Mouse (Mus musculus): ENCODE measurements at regions not wholly inside any gene's neighbourhood (a gene's known extent, or its start where the extent isn't known, plus 50 kb on each side); places are given as distances from the start of the nearest gene placed in this dataset.
"Not testable (repeated sequence)": the region's sequence is repeated elsewhere in the genome, so short reads cannot be mapped to it uniquely, and the experiment has no call there.

- no peak for DNase-seq (ENCODE audit: low spot score)
These were observed 142.0 kb upstream of the Cntnap4 start for GRCm38 (mm10) chr8:112427721-112428389.

- DNase-seq (ENCODE audit: low spot score) = no peak
These were observed 157.9 kb upstream of the Cntnap4 start for GRCm38 (mm10) chr8:112411968-112412367.

- no peak for DNase-seq (ENCODE audit: low spot score)
These were observed 158.6 kb upstream of the Cntnap4 start for GRCm38 (mm10) chr8:112411213-112411612.

DNA sequence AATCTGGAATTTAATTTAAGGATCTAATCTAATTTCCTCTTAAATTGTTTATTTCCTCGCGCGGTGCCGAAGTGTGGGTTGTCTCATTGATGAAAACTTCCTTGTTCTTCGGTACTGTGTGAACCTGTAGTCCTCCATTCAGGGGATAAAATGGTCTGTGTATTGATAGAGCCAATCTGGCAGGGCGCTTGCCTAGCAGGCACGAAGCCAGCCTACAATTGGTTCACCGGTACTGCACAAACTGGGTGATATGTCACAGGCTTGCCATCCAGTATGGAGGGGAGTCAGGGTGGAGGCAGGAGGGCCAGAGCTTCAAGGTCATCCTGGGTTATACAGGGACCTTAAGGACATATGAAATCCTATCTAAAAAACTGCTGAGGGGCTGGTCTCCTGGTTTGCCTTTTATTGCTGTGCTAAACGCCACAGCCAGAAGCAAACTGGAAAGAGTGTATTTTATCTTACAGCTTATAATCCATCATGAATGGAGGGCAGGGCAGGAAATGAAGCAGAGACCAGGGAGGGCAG is 161.6 kb upstream of the Cntnap4 start:
- DNase-seq (ENCODE audit: low spot score) = no peak

DNA sequence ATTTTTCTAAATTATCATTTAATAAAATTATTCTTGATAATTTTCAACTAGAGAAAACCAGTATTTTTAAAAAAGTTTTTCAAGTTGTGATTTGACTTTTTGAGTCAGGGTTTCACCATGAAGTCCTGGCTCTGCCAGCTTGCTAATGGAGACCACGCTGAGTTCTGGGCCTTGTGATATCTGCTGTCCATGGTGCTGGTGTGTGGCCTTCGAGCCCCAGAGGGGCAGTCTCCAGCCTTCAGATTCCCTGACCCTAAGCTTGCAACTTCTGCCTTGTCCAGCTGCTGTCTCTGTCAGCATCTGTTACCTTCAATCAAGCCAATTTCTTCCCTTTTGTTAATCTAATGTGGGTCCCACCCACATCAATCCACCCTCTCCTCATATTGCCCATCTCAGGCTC is 165.8 kb upstream of the Cntnap4 start:
- no peak for DNase-seq (ENCODE audit: low spot score)

- no peak for DNase-seq (ENCODE audit: low spot score)
These were observed 172.4 kb upstream of the Cntnap4 start for GRCm38 (mm10) chr8:112397438-112397837.

DNA sequence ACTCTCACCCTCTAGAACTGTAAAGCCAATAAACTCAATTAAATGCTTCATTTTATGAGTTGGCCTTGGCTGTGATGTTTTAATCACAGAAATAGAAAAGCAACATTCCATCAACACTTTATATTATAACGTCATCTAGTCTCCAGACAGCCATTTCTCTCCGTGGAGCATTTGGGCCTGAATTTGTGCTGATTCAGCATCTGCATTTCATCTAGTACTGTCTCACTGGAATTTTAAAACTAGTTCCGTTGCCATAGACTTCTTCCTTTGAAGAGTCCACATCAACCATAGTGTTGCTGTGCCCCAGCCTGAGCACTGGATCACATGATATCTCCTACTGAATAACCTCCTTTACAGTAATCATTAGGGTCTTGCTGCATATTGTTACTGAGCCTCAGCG is 179.7 kb upstream of the Cntnap4 start:
- DNase-seq (ENCODE audit: low spot score) = no peak

- DNase-seq (ENCODE audit: low spot score) = no peak
These were observed 221.5 kb upstream of the Cntnap4 start for GRCm38 (mm10) chr8:112348323-112348722.

DNA sequence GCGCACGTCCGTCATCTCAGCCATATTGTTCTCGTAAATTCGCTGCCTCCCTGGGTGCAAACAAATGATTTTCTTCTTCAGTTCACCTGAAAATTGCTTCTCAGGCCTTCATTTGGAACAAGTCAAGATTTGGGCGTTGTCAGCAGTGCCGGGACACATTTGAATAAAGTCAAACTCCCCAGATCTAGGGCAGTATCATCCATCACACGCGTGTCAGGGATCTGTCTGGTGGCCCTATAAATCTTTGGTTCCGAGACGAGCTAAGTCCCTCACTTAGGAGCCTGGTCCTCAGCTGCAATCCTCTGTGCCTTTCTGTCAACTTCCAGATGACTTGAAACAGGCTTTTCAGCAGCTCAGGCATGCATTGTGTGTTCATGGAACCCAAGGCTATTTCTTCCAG is 236.7 kb upstream of the Cntnap4 start:
- no peak for DNase-seq (ENCODE audit: low spot score)

DNA sequence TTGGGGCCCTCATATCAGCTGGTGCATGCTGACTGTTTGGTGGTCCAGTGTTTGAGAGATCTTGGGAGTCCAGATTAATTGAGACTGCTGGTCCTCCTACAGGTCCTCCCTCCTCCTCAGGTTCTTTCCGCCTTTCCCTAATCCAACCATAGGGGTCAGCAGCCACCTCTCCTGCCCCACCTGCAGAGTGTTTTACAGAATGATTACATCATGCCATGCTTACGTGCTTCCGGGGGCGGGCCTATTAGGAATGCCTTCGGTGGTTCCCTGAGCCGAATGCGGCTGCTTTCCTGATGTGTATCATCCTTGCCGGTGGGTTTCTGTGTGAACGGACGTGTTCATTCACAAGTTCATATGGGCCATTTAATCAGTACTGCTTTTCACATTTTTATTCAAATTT is 237.8 kb upstream of the Cntnap4 start:
- DNase-seq (ENCODE audit: low spot score) = no peak

GRCm38 (mm10) chr8:112309816-112310215 is 260.0 kb upstream of the Cntnap4 start:
- no peak for DNase-seq (ENCODE audit: low spot score)

DNA sequence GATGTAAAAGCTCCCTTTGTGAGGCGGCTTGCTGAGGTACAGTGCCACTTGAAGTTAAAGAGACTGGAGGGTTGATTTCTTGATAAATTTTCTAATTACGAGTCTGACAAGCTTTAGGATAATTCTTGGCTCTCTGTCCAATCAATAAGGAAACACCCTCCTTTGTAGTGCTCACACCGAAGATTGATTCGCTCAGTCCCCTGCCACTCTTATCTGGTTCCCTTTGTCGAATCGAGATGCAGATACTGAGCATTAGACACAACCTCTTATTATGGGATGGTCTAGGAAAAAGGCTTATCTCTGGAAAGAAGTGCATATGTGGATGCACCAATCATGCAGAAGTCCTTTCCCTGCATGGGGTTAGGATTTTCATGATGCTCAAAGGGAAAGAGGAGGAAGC is 261.5 kb upstream of the Cntnap4 start:
- no peak for DNase-seq (ENCODE audit: low spot score)

- no peak for DNase-seq (ENCODE audit: low spot score)
These were observed 272.8 kb upstream of the Cntnap4 start for GRCm38 (mm10) chr8:112297021-112297420.

GRCm38 (mm10) chr8:112283316-112283715 is 268.5 kb upstream of the Gm6793 start:
- no peak for DNase-seq (ENCODE audit: low spot score)

DNA sequence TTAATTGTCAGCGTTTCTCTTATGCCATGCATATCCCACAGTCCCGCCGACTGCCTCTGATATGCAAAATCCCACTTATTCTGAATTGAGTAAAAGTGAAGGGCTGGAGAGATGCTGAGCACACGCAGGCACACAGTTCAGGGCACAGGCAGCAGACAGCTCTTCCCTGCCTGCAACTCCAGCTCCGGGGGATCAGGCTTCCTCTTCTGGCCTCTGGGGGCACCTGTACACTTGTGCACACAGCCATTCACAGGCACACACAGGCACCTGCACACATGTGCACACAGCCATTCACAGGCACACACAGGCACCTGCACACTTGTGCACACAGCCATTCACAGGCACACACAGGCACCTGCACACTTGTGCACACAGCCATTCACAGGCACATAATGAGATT is 254.8 kb upstream of the Gm6793 start:
- DNase-seq (ENCODE audit: low spot score) = no peak

GRCm38 (mm10) chr8:112269214-112269566 is 254.4 kb upstream of the Gm6793 start:
- no peak for DNase-seq (ENCODE audit: low spot score)

DNA sequence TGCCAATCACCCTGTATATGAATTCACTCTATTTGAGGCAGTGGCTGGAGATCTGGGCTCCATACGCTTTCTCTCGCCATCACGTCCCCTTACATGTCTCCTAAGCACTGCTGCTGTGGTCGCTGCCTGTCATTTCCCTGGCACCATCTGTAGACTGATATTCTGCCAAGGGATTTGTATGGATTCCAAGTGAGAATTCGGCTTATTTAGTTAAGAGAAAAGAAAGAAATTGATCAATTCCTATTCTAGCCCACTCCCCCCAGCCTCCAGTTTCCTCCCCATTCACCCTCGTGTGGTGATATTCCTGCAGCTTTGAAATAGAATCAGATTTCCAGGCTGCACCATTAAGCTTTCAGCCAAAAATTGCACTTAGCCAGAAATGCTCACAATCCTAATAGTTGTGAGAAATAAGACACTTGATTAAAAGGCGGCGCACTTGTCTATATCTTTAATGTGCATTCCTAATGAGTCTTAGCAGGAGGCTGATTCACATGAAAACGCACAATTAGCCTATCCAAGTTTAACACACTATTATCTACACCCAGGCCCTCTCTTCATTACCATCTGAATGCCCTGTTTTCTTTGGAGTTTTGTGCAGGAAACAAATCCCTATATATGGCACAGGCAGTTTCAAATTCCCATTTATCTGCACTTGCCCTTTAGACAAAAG is 253.8 kb upstream of the Gm6793 start:
- DNase-seq (ENCODE audit: low spot score) = no peak

GRCm38 (mm10) chr8:112257922-112258475 is 243.2 kb upstream of the Gm6793 start:
- no peak for DNase-seq (ENCODE audit: low spot score)

DNA sequence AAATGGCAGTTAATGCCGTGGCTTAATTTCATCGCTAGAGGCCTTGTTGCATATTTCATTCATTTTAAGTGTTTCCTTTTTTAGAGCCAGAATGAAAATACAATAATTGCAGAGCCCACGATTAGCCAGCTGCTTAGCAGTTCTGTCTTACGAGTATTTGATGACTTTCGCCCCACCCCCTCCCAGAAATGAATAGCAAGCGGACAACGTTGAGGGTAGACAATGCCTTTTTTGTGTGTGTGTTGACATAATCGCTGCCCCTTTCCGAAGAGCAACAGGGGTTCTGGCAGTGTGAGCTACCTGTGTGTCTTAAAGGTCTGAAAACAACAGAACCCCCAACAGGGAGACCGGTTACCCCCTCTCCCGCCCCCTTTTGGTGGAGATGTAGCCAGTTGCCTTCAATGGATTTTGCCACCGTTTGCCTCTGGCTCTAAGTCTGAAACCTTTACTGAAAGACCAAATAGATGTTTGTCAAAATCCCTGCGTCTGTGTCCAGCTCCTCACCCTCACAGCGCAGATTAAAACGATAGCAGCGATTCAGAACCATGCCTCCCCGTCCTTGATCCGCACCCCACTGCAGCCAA is 242.6 kb upstream of the Gm6793 start:
- no peak for DNase-seq (ENCODE audit: low spot score)

- not testable (repeated sequence) for DNase-seq (ENCODE audit: low spot score)
These were observed 231.8 kb upstream of the Gm6793 start for GRCm38 (mm10) chr8:112246629-112247028.

DNA sequence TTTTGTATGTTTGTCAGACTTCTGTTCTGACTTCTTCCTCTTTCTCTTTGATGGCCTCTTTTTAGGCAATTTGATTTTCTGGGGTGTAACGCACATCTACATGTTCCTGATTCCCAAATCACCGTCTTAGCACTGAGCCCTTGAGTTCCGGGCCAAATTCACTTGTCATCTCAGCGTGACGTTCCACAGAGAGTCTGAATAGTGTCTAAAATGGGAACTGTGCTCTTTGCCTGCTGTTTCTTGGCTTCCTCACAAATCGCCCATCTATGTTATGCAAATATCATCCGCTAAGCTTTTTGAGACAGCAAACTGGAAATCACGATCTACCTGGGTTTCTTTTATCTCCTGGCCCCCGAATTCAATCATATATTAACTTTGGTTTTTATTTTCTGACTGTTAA is 223.8 kb upstream of the Gm6793 start:
- DNase-seq (ENCODE audit: low spot score) = no peak

DNA sequence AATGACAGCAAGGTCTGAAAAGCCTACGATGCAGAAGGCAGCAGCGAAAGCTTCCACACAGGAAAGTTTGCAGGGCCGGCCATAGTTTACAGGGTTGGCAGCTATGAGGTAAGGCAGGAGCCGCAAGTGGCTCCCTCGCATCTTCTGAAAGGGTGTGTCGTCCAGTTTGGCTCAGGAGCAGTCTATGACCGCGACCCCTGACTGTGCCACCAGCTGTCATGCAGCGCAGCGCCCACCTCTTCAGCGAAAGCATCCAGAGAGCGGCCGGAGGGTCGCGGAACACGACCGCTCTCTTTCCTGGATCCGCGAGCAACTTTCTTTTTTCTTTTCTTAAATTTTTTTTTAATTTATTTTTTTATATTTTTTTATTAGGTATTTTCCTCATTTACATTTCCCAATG is 221.9 kb upstream of the Gm6793 start:
- not testable (repeated sequence) for DNase-seq (ENCODE audit: low spot score)

GRCm38 (mm10) chr8:112219656-112220055 is 204.8 kb upstream of the Gm6793 start:
- DNase-seq (ENCODE audit: low spot score) = no peak

All from ovary, adult 18-20 months (tissue).